8 mouse cellular contexts compared by ENCODE assay signal in the genomic region with DNA sequence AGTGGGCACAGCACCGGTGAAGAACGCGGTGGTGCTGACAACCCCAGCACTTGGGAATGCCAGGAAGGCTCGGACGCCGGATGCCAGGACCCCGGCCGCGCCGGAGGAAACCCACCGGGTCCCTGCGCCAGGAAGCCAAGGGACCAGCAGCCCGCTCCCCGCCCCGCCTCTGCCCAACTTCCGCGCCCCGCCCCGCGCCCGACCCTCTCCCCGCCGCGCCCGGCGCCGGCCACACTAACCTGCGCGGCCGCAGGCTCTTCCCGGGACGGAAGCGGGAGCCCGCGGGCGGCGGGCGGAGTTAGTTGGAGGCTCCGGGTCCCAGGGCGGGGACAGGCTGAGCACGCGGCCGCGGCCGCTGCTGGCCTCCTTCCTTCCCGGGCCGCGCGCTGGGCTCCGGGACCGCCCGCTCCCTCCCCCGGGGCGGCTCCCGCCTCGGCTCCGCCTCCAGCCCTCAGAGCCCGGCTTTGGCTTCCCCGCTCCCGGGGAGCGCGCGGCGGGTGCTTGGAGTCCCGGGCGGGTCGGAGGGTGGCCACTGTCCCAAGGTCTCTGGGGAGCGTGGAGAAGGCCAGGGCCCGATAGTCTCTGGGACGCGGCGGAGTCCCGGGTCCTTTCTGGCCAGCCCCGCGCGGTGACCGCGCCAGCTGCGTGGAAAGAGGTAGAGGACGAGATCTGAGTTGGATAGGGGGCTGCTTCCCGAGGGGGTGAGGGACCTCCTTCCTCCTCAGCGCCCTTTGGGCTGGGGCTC. TPM values are rescaled to one million over a fixed set of nuclear protein-coding genes. Genes with fewer than 3 reads are reported as not detected.
DNase-seq lines count a peak whose midpoint lies in the region; ATAC-seq lines count a peak whose summit lies in the region.

A gene (minus strand): TSS at position 401 of the 745 bp plus-strand sequence.

- under 1% methylated on average over 70 of the region's 82 CpGs for WGBS in forebrain, embryonic 11.5 days
- WGBS in heart, embryonic 14.5 days, result under 1% methylated on average over 65 of the region's 82 CpGs
- WGBS in liver, embryonic 12.5 days (ENCODE audit: insufficient replicate concordance), result under 1% methylated on average over 51 of the region's 82 CpGs
- under 1% methylated on average over 59 of the region's 82 CpGs for WGBS in stomach, embryonic 14.5 days

- peak within 1 kb of the TSS; percentile 77 for H3K9ac ChIP-seq in forebrain, embryonic 11.5 days (ENCODE audit: low read length)
- peak within 1 kb of the TSS; percentile 84 for H3K9ac ChIP-seq in heart, embryonic 14.5 days (ENCODE audit: low read length)
- peak within 1 kb of the TSS; percentile 67 for H3K9ac ChIP-seq in liver, embryonic 12.5 days
- H3K9ac ChIP-seq in stomach, embryonic 14.5 days (replicated peaks; ENCODE audit: low read depth, low read length), result peak within 1 kb of the TSS; percentile 65

- peaks cover 3% of the 10 kb centered on the region; the same call in 1 of the 2 replicates for H3K4me1 ChIP-seq in forebrain, embryonic 11.5 days (replicated peaks; ENCODE audit: control insufficient read depth, insufficient read depth, low read length)
- peaks cover 7 to 17% of the 10 kb centered on the region in 2 experiments for H3K4me1 ChIP-seq in heart, embryonic 14.5 days (ENCODE audit: control insufficient read depth in 2 of 2, insufficient read depth in 2 of 2, low read length in 2 of 2)
- H3K4me1 ChIP-seq in liver, embryonic 12.5 days, result peaks cover 7% of the 10 kb centered on the region
- H3K4me1 ChIP-seq in stomach, embryonic 14.5 days (ENCODE audit: control insufficient read depth, insufficient read depth, low read length), result 0 out of 2 replicates have a peak, but pooled peaks cover 2% of the 10 kb centered on the region

- H3K4me3 ChIP-seq in forebrain, embryonic 11.5 days (ENCODE audit: low read depth, low read length), result peak within 1 kb of the TSS; percentile 68
- peak within 1 kb of the TSS; percentile 75 to 100 for H3K4me3 ChIP-seq in heart, embryonic 14.5 days (ENCODE audit: control insufficient read depth in 1 of 2, insufficient read depth in 1 of 2, low read depth in 1 of 2, low read length in 2 of 2)
- peak within 1 kb of the TSS; percentile 68 for H3K4me3 ChIP-seq in liver, embryonic 12.5 days
- peak within 1 kb of the TSS; percentile 80 for H3K4me3 ChIP-seq in stomach, embryonic 14.5 days (ENCODE audit: low read depth, low read length)

- DNase-seq in CD4-positive, CD25-positive, alpha-beta regulatory T cell, adult 2 months (ENCODE audit: low read depth, low spot score), result peak; percentile 74
- peak; percentile 56 for DNase-seq in c-Kit-positive CD71-positive TER-119-negative erythroid progenitor cells, embryonic 14.5 days (ENCODE audit: low read depth)
- DNase-seq in forebrain, embryonic 11.5 days (ENCODE audit: low spot score), result peak; percentile 88
- DNase-seq in kidney, postnatal 10 days, result peak; percentile 93
- DNase-seq in naive thymus-derived CD4-positive, alpha-beta T cell, adult 2 months (ENCODE audit: low read depth), result peak; percentile 62

- peak; percentile 93 for ATAC-seq in forebrain, embryonic 11.5 days (replicated peaks; ENCODE audit: low FRiP score)
- ATAC-seq in heart, embryonic 14.5 days (ENCODE audit: insufficient number of reproducible peaks, insufficient read depth, low FRiP score, low read depth), result peak; percentile 96
- peak; percentile 95 for ATAC-seq in liver, embryonic 12.5 days
- ATAC-seq in stomach, embryonic 14.5 days (ENCODE audit: insufficient number of reproducible peaks, insufficient read depth, low FRiP score, low read depth), result peak; percentile 96

- H3K27me3 ChIP-seq in forebrain, embryonic 11.5 days (ENCODE audit: control insufficient read depth, insufficient read depth, low read length), result no peaks in the 10 kb centered on the region
- no peaks in the 10 kb centered on the region for H3K27me3 ChIP-seq in heart, embryonic 14.5 days (ENCODE audit: control insufficient read depth, insufficient read depth, low read length)
- peaks cover 24% of the 10 kb centered on the region for H3K27me3 ChIP-seq in liver, embryonic 12.5 days (replicated peaks)
- H3K27me3 ChIP-seq in stomach, embryonic 14.5 days (ENCODE audit: control insufficient read depth, insufficient read depth, low read length), result no peaks in the 10 kb centered on the region

- H3K9me3 ChIP-seq in forebrain, embryonic 11.5 days (ENCODE audit: control insufficient read depth, low read length), result no peaks in the 10 kb centered on the region
- no peaks in the 10 kb centered on the region for H3K9me3 ChIP-seq in heart, embryonic 14.5 days (ENCODE audit: control insufficient read depth, low read length)
- no peaks in the 10 kb centered on the region for H3K9me3 ChIP-seq in liver, embryonic 12.5 days (replicated peaks)
- no peaks in the 10 kb centered on the region for H3K9me3 ChIP-seq in stomach, embryonic 14.5 days (ENCODE audit: control insufficient read depth, low read depth, low read length)

- peak within 1 kb of the TSS; percentile 53 for H3K27ac ChIP-seq in forebrain, embryonic 11.5 days (ENCODE audit: low read depth, low read length)
- H3K27ac ChIP-seq in heart, embryonic 14.5 days (replicated peaks in 1 of 2; ENCODE audit: control insufficient read depth in 1 of 2, insufficient read depth in 1 of 2, low read depth in 2 of 2, low read length in 2 of 2), result peak within 1 kb of the TSS; percentile 91 to 94
- 0 out of 2 replicates have a peak within 1 kb of the TSS, but pooled peaks have one; percentile 6 for H3K27ac ChIP-seq in liver, embryonic 12.5 days
- peak within 1 kb of the TSS; percentile 85 for H3K27ac ChIP-seq in stomach, embryonic 14.5 days (ENCODE audit: low read length)

- peak within 1 kb of the TSS; percentile 87 for H3K4me2 ChIP-seq in forebrain, embryonic 11.5 days (ENCODE audit: low read depth, low read length, severe bottlenecking)
- H3K4me2 ChIP-seq in heart, embryonic 14.5 days (ENCODE audit: low read length), result peak within 1 kb of the TSS; percentile 84
- H3K4me2 ChIP-seq in liver, embryonic 12.5 days, result peak within 1 kb of the TSS; percentile 87
- H3K4me2 ChIP-seq in stomach, embryonic 14.5 days (replicated peaks; ENCODE audit: low read depth, low read length), result peak within 1 kb of the TSS; percentile 64

- no peaks in the 10 kb centered on the region for H3K36me3 ChIP-seq in forebrain, embryonic 11.5 days (ENCODE audit: control insufficient read depth, insufficient read depth, low read length)
- H3K36me3 ChIP-seq in heart, embryonic 14.5 days (ENCODE audit: control insufficient read depth, insufficient read depth, low read length), result no peaks in the 10 kb centered on the region
- no peaks in the 10 kb centered on the region for H3K36me3 ChIP-seq in liver, embryonic 12.5 days
- no peaks in the 10 kb centered on the region for H3K36me3 ChIP-seq in stomach, embryonic 14.5 days (ENCODE audit: control insufficient read depth, insufficient read depth, low read length)

RNA-seq across cellular contexts. Expression of the gene that starts here (rescaled TPM):
- polyA plus RNA-seq in forebrain, embryonic 11.5 days (2014; fragmentation: Nextera tagmentation; extraction: Ambion mirVana), result 17.4 and 21.5 TPM in 2 replicates
- 611 and 671 TPM in 2 replicates for polyA plus RNA-seq in heart, embryonic 14.5 days (2014; fragmentation: Nextera tagmentation; extraction: Ambion mirVana)
- polyA plus RNA-seq in liver, embryonic 12.5 days (2016; fragmentation: Nextera tagmentation; extraction: Ambion mirVana), result 10.8 and 11.3 TPM in 2 replicates
- polyA plus RNA-seq in stomach, embryonic 14.5 days (2014; fragmentation: Nextera tagmentation; extraction: Ambion mirVana), result 77.3 and 83.8 TPM in 2 replicates

Comparison
In these comparisons a context has a peak if more than half of its experiments do, and no peak if none do; other contexts are left out.
1. Peak in every context shown above with its lines: DNase-seq, ATAC-seq, H3K4me3 ChIP-seq and H3K27ac ChIP-seq.
2. H3K27ac ChIP-seq: peak in every context shown above with its lines; median percentile 92 in heart, embryonic 14.5 days; 85 in stomach, embryonic 14.5 days; 53 in forebrain, embryonic 11.5 days; 6 in liver, embryonic 12.5 days.